In genomic region chr3:79772701-79773100, GRCm38 (mm10) we compare ENCODE assay signal across 12 mouse cellular contexts. TPM values are rescaled to one million over a fixed set of nuclear protein-coding genes. Genes with fewer than 3 reads are reported as not detected.
DNase-seq lines count a peak whose midpoint lies in the region.
"Had no signal": no experiment of that assay in that cellular context is flagged by ENCODE, and none has a peak within 500 bp of the region (broad histone marks: within the 10 kb centered on the region; RNA-seq: fewer than 3 reads in every experiment).

No protein-coding gene starts in this region.

- DNase-seq in adrenal gland, postnatal 14 days: peak; percentile 21
- DNase-seq in adrenal gland, postnatal 4 days (ENCODE audit: low spot score in 2 of 2): no peak
- peak; percentile 23 to 25 for DNase-seq in heart, adult 18-20 months
- no peak for DNase-seq in heart, postnatal 36 days
- peak; percentile 4 for DNase-seq in fibroblast of lung, adult 2 months (ENCODE audit: low read depth)
- DNase-seq in B cell, adult 2 months: no peak
- DNase-seq: cerebellum, adult 18-20 months; cerebellum, adult 9-11 months; cerebellum, postnatal 36 days; gastrocnemius, postnatal 10 days; heart, postnatal 4 days; kidney, adult 8-10 months had no signal

- intact Hi-C loops in heart, postnatal 36 days (cut with DNase I): no loop called here

RNA-seq across cellular contexts. Expression of gene Rxfp1, which starts 35.0 kb away (rescaled TPM):
- total RNA-seq in adrenal gland, postnatal 14 days (2021): 0.19 and 0.75 TPM in 2 replicates
- 1 to 10 TPM in 1 of 2 experiments, under 1 TPM in 1; 0.65 to 2.0 TPM for total RNA-seq in adrenal gland, postnatal 4 days (2021)
- 1 to 10 TPM; 1.6 to 1.7 TPM for total RNA-seq in heart, adult 18-20 months (2021)
- 1 to 10 TPM; 1.4 to 2.1 TPM for total RNA-seq in heart, postnatal 36 days (2021)

Comparison
In these comparisons a context has a peak if more than half of its experiments do, and no peak if none do; other contexts are left out.
1. DNase-seq: peak in adrenal gland, postnatal 14 days (single experiment), heart, adult 18-20 months (2 of 2) and fibroblast of lung, adult 2 months (single experiment); none in adrenal gland, postnatal 4 days (0 of 2), heart, postnatal 36 days (0 of 2) and B cell, adult 2 months (0 of 2).